Mouse (Mus musculus) brain, adult 2 months (tissue): ENCODE data around the gene Rnasek.

Experiments used
- DNase-seq: peaks from one replicate; pipeline ENCODE4 v3.0.0; 2011; ENCODE audit warnings: low read depth, low spot score

The Rnasek gene

DNA sequence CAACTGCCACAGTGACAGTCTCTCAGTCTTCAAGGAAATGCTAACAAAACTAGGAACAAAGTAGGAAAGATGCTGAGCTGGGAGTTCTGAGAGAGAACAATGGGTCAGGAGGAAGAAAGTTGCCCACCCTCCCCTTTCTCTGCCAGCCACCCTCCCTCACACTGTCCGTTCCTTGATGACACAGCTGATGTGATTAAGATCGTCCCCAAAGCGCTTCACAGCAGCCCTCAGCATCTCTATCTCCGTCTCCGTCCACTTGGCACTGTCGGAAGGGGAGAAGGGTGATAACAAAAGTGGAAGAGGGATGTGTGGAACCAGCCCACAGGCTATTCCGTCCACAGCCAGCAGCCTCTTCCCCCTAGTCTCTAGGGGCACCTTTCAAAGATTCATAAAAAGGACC lies 2.9 kb downstream of the Rnasek start:
- DNase-seq, result no peak

DNA sequence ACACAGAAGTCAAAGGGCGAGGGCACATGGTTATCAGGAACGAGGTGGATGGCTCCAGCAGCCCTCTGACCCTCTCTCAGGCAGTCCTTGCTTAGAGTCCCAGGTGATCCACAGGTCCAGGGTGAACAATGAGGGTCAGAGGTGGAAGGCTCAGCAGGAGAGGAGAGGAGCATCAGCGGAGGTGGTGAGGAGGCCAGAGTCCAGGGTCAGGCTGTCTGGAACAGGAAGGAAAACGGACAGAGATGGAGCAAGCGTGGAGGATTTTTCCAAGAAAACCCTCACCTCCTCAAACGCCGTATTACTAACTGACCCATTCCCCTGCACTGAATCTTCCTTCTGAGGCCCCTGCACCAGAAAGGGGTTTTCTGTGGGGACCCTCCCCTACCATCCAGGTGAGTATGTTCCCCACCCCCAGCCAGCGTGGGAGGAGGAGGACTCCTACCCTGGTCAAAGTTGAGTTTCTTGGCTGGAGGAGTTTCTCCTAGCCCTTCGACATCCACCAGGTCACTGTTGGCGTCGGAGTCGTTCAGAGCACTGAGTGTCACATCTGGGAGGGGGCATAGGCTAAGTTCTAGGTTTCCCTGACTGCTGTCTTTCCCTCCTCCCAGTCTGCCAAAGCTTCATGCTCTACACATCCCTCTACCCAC lies 4.3 kb downstream of the Rnasek start:
- DNase-seq, result no peak

DNA sequence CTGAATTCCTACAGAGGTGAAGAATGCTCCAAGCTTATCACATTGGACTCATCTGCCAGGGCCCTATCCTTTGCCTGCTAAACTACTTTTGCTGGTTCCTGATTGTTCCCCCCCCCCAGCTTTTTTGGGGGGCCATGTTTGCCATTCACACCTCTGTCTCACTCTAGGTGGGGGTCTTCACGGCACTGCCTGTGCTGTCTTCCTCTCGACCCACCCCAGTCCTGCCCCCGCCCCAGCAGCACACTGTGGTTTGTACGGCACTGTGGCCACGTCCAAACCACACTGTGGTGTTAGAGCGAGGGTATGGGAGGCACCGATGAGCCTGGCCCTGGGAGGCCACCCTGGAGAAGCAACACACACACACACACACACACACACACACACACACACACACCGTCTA lies 5.1 kb downstream of the Rnasek start:
- no peak for DNase-seq

DNA sequence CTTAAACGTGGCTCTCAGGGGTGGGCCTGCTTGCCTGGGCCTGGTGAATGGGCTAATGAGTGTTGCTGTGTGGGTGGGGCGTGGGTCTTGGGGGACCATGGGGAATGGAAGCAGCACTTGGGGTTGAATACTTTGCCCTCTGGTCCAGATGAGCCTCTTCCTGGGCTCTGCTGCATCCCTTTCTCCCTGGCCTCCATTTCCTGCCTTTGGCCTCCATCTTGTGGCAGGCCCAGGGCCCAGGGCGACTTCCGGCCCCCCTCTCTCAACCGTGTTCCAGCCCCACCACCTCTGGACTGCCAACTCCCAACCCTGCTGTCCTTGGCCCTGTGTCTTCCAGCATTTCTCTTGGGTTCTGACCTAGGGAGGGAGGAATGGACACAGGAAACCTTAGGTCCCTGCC lies 5.6 kb downstream of the Rnasek start:
- no peak for DNase-seq

DNA sequence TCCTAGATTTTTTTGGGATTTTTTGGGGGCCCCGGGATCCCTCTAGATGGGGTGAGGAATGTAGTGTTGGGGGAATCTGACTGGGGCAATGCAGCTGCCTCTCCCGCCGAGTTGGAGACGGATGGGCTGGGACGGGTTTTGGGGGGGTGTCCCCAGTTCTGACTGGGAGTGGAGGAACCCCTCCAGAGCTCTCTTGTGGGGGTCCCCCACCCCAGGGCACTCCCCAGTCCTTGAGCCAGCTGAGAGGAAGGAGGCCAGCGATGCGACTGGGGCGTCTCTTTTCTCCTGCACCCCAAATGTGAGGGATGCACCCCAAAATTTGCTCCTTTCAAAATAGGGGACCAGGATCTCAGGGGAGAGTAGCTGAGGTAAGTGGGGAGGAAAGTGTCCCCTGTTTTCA lies 6.6 kb downstream of the Rnasek start:
- DNase-seq, result no peak

DNA sequence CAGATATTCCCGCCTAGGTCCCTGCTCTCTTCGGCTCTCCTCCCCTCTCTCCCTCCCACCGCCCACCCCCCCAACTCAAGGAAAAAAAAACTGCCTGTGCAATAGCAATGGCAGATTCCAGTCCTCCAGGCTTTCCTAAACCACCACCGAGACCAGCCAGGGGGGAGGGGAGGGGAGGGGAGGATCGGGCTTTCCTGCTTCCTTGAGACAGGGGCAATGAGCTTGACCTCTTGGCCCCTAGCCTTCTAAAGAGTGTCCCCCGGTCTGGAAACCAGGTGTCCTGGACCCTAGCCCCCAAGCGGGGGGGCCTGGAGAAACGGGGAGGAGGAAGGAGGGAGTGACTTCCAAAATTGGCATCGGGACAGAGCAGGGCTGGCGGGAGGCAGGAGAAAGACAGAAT lies 7.1 kb downstream of the Rnasek start:
- peak; percentile 75 for DNase-seq

DNA sequence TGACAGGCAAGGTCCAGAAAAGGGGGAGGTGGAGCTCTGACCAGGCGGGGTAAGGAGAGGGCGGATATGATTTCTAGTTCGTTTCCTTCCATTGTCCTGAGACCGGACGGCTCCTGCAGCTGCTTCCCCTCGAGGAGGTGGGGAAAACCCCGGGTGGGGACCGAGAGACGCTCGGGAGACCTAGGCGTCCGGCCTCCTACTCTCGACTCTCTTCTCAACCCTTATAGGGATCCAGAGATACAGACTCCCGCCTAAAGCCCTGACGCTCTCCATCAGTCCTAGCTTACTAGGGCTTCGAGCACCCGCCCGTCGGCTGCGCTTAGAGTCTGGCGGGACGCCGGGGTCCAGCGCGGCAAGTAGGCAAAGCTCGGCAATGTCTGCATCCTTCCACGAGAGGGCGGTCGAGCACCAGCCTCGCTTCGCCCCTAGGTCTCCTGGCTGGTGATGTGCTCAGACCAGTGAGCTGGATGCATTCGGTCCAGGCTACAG lies 9.4 kb downstream of the Rnasek start:
- DNase-seq, result peak; percentile 88

DNA sequence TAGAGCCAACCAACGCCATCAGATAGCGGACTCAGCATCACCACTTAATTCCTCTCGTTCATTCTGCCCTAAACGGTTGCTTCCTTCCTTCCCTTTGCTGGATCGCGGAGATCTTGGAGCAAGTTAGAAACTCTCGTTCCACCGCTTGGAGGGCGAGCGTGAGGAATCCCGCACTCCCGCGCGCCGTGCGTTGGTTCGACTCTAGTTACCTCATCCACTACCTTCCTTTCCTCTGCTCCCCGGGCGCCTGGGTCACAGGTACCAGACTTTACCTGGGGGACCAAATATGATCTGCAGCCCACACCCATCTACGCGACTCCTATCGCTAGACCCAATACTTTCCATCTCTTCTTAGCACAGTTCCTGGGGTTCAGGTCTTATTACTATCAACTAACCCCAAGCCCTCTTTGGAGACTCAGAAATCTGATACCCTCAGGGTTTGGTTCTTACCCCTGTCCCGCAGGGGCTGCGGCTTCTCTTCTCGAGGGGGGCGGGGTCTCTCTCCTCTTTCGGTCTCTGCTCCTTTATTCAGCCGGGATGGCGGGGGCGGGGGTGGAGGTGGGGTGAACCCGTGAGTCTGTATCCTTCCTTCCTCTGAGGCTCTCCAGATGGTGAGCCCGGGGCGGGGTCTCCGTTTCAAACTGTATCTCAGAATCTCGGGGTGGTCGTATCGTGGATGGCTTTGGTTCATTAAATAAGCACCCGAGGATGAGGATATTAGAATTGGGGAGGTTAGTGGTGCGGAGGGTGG lies 10.2 kb downstream of the Rnasek start, which contains the start of gene Bcl6b:
Gene Bcl6b (minus strand): TSS at position 539 of the 751 bp plus-strand sequence.
- DNase-seq, result no peak

DNA sequence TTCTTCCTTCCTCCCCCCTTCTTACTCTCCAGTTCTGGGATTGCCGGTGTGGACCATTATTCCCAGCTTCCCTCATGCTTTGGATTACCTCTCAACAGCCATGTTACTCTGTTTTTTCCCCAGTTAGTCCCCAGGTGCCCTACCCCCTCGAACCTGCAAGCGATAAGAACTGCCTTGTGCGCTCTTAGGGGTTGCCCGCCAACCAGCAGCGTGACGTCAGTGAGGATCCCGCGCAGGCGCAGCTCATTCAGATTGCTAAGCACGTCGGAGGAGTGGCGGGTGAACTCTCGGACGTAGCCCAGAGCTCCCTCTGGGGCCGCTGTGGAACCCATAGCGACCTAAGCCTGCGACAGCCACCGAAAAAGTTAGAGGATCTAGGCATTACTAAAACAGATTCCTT lies 10.8 kb downstream of the Rnasek start:
- peak; percentile 92 for DNase-seq

DNA sequence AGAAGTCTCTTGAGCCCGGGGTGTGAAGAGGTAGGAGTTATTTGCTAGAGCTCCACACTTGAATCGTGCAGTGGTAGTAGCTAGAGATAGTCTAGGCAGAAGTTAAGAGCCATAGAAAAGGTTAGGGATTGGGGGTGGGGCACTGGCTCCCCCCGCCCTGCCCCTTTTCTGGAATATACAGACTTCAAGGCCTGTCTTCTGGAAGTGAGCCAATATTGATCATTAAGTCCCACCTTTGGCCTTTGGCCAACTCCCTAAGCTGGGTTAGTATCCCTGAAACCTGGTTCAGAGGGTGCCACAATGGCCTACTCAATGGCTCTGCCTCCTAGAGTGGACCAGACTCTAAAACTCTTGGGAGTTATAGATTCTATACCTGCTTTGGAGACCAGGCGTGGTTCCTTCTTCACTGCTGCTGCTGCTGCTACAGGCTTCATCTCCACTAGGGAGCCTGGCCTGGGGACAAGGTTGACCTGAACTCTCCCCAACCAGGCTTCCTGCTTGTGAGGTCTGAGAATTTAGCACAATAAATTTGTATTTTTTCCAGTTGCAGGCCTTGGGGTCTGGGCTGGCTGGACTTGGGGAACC lies 11.9 kb downstream of the Rnasek start:
- no peak for DNase-seq

DNA sequence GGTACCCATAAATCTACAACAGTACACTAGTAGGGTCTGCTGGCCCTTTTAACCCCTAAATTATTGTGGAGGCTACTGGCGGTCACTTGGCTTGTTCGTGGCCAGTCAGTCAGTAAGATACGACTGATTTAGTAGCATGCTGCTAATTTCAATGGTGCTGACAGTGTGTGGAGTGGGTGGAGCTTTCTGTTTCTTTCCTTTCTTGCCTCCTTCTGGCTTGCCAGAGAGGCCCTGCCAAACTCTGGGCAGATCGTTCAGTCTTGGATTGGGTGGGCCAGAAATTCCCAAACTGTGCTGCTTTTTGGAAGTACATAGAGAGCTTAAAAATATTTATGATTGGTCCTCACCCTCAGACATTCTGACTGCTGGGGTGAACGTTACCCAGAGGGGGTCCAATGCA lies 12.5 kb downstream of the Rnasek start:
- peak; percentile 74 for DNase-seq

DNA sequence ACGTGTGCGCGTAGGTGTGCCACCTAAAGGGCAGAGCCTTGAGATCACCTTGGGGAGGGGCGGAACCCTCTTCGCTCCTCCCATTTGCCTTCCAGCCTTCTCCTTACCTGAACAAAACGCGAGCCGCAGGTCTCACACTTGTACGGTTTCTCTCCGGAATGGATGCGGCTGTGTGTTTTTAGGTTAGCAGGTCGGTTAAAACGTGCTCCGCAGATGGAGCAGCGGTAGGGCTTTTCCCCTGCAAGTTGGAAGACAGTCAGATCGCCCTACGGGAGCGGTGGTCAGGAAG lies 13.1 kb downstream of the Rnasek start:
- DNase-seq, result no peak

DNA sequence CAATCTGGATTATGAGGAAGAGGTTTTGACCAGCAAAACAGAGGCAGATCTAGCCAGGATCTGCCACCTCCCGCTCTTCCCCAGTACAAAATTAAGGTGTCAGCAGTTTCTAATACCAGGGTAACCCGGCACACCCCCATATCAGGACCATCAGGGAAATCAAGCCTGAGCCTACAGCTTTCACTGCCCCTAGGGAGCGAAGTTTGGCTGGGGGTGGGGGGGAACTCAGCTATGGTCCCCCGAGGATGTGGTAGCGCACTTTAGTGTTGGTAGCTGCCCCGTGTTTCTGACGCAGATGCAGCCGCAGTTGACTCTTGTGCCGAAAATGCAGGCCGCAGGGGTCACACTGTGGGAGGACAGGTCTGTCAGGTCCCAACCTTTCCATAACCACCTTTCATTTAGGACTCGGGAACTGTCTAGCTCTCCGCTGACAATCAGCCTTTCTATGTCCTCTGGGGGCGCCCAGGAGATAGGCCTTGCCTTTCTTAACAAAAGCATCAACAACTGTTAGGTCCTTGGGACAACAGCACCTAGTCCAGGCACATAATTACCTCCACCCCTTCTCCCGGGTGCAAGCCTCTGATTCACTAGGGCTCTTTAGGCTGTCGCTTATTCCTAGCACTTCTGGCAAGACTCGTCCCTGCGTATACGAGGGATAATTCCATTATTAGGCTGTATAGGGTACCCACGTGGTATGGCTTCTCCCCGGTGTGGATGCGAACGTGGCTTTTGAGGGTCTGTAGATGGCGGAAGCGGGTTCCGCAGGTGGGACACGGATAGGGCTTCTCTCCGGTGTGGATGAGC lies 13.6 kb downstream of the Rnasek start:
- DNase-seq, result no peak

DNA sequence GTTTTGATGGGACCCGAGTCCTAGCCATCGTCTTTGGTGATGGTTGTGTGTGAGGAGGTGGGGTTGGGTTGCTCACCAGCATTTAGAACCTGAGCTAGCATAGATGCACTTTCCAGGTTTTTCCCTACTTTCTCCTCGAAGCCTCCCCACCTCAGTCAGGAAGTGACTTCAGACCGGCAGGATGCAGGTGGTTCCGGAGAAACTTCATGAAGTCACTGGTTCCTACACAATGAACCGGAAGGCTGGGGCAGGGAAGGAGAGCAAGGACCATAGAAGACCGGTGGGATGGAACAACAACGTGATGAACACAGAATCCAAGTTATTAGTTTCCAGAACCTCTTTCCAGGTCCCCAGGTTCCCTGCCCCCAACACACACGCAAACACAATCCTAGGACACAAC lies 15.9 kb downstream of the Rnasek start:
- no peak for DNase-seq

DNA sequence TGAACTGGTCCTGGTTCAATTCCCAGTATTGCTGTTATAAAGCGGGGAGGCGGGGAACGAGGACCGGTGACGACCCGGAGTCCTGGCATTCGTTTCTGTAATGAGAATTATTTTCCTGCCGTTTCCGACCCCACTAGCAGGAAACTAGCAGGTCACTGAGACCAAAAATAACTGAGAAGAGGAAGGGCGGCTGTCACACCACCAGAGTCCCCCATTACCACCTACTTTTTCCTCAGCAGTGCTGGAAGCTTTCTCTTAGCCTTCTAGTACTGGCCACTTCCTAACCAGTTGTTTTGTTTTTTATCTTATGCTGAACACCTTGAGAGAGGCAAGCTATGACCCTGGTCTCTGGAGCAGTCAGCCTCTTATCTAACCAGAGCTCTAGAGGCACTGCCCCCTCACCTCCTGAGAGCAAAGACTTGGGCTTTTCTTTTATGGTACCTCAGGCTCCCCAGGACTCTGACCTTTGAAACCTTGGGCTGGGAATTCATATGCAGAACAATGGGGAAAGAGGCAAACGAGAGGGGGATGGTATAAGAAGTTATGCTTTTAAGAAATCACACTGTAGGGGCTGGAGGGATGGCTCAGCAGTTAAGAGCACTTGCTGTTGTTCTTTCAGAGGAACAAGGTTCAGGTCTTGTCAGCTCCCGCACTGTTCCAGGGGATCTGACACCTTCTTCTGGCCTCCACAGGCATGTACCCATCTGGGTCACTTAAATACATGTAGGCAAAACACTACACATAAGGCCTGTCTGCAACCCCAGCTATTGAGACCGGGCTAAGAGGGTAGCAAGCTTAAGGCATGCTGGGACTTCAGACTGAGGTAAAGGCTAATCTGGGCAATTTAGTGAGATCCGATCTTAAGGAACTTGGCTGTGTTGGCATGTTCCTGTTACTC lies 17.8 kb downstream of the Rnasek start:
- DNase-seq, result no peak

DNA sequence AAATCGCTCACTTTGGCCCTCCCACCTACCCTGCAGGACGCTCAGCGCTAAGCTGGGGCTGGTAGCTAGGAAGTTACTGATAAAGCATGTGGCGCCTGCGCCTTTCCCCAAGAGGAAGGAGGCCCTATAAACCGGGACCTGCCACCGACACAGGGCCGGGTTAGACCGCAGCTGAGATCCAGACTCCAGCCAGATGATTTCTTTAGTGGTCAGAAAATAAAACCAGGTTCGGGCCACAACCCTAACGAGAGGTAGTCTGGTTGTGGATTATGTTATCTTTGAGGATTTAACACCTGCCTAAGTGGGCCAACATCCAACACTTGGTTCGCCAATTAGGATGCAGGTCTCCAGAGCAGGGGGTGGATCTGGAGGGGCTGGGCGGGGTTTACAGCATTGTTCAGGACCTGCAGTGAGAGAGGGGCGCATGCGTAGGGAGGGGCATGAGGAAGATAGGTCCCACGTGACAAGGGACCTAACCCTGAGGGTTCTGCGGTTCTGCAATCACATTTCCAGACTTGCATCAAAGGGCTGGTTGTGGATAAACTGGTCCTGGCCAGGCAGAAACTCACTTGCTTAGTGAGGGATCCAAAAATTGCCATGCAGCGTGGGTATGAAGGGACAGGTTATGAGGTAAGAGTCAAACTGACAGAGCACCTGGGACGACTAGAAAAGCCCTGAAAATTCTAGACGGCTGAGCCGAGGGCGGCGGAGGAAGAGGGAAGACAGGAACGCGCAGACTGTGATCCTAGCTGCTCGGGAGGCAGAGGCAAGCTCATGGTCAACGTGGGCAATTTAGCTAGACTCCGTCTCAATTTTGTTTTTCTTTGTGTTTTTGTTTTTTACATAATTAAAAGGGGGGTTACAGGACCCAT lies 18.7 kb downstream of the Rnasek start, which contains the start of gene Slc16a13:
Gene Slc16a13 (minus strand): TSS at position 334 of the 872 bp plus-strand sequence.
- DNase-seq, result peak; percentile 100

DNA sequence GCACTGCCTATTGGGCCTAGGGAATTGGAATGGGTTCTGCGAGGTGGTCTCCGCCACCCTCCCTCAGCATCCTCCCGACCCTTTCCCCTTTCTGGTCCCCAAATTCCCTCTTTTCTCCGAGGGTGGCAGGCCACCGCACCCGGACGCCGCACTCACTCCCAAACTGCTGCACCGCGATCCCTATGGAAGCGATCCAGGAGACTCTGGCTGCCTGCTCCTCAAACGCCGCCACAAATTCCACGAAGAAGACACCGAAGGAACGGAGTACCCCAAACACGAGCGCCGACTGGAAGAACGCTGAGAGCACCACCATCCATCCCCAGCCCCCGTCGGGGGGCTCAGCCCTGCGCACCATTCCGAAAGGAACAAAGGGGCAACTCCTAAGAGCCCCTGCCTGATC lies 19.3 kb downstream of the Rnasek start:
- DNase-seq, result peak; percentile 52

DNA sequence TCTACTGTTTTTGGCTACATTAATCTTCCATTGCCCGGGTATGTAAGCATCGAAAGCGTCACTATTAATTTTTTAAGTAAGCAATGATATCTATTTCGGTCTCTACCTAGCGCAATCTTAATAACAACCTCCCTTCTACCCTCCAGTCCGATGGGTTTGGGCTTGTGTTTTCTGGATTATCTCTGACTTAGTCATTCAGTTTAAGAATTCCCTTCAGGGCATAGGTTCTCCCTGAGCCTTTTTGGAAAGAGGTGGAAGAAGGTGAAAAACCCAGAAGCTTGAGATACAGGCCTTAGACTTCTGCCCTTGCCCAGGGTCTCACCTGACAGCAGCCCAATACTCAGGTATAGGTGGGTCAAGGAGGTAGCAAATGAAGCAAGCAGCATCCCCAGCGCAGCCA lies 19.8 kb downstream of the Rnasek start:
- no peak for DNase-seq

DNA sequence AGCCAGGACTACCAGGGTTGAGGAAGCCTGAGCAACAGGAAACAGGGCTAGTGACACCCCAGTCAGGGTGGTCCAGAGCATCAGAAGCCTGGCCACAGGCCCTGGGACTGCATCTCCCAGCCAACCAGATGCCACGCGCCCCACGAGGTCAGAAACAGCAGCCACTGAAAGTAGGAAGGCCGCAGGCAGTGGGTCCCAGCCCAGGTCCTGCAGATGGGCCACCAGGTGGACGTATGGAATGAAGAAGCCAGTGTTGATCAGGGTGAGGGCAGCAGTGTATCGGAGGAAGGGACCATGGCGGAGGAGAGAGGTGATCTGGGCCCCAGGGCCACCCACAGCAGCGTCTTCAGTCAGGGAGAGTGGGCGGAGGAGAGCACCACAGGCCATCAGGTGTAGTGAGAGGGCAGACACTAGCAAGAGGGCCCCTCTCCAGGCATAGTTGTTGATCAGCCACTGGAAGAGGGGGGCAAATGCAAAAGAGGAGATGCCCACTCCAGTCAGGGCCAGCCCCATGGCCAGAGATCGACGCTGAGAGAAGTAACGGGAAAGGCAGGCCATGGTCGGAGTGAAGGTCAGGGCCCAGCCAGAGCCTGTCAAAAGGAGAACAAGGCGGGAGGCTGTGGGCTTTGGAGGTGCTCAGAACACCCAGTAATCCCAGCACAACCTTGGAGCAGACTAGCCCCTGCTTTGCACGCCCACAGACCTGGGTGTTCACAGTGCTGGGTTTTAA lies 20.7 kb downstream of the Rnasek start:
- no peak for DNase-seq
